Mouse (Mus musculus) E14TG2a.4 (cell line): ENCODE measurements at regions not wholly inside any gene's neighbourhood (a gene's known extent, or its start where the extent isn't known, plus 50 kb on each side); places are given as distances from the start of the nearest gene placed in this dataset.

Source experiments
- CTCF ChIP-seq: conservative IDR thresholded peaks from 2 replicates; pipeline ENCODE4 v1.5.1; 2014; ENCODE audit warnings: low read length
- NANOG ChIP-seq: IDR thresholded peaks from 2 replicates; pipeline ENCODE4 v1.6.1; 2014; ENCODE audit warnings: borderline replicate concordance, low read length, mixed read lengths

- TF ChIP-seq CTCF (no peak), NANOG (no peak; the same call in 1 of the 2 replicates)
These were observed 72.2 kb downstream of the Ackr3 start for GRCm38 (mm10) chr1:90275786-90276520.
